Mouse (Mus musculus) ovary, adult 18-20 months (tissue): ENCODE results near the gene Lrrc8c.

Experiments used
- DNase-seq: peaks from one replicate; pipeline ENCODE4 v3.0.0; 2022; ENCODE audit warnings: low spot score, mixed read lengths

The Lrrc8c gene

DNA sequence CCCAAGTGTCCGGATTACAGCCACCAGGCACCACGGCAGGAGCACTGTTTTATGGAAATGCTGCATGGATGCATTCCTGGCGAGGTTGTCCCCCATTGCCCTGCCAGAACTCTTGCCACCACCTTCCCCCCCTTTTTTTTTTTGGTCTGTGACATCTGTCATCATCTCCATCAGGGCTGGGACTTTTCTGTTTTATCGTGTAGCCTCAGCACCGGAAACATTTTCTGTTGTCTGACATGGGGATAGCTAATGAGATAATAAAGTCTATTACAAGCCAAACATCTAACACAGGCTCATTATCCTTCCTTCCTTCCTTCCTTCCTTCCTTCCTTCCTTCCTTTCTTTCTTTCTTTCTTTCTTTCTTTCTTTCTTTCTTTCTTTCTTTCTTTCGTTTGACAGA is 119.7 kb downstream of the Lrrc8c start:
- no peak for DNase-seq

DNA sequence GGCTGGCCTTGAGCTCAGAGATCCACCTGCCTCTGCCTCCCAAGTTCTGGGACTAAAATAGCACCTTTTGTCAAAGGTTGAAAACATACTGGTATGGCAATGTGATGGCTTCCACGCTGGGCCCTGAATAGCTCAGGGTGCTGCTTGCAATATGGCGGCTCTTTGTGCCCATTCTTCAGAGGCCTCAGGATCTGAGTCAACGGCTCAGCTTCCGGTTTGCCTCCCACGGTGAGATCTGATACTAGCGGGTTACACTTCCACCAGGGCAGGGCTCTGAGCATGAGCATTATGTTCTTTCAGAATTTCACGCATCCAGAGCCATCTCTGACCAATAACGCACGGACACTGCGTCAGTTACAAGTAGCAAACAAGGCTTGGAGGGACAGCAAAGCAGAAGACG is 120.2 kb downstream of the Lrrc8c start:
- no peak for DNase-seq

- no peak for DNase-seq
Observed at GRCm38 (mm10) chr5:105642517-105642916, 123.3 kb downstream of the Lrrc8c start.

DNA sequence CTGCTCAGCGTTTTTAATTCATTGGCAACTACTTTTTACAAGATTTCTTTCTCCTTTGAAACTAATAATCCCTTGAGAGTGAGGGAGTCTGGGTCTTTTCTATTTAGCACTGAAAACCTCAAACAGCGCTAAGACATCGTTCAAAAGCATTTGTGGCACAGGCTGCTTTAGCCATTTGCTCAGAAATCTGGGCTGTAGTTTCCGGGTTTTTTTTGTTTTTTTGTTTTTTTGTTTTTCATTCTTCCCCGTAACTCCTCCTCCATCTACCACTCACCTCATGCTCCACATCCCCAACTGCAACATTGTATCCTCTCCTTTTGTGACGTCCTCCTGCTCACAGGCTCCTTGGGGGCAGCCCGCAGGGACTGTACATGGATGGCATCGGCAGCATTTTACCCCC is 124.1 kb downstream of the Lrrc8c start:
- DNase-seq: no peak

DNA sequence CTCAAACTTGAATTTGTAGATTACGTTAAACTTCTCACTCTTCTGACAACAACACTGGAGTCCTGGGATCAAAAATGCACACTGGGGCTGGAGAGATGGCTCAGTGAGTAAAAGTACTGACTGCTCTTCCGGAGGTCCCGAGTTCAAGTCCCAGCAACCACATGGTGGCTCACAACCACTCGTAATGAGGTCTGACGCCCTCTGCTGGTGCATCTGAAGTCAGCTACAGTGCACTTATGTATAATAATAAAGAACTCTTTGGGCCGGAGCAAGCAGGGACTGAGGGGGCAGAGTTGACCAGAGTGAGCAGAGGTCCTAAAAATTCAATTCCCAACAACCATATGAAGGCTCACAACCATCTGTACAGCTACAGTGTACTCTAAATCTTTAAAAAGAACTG is 125.0 kb downstream of the Lrrc8c start:
- DNase-seq: no peak

DNA sequence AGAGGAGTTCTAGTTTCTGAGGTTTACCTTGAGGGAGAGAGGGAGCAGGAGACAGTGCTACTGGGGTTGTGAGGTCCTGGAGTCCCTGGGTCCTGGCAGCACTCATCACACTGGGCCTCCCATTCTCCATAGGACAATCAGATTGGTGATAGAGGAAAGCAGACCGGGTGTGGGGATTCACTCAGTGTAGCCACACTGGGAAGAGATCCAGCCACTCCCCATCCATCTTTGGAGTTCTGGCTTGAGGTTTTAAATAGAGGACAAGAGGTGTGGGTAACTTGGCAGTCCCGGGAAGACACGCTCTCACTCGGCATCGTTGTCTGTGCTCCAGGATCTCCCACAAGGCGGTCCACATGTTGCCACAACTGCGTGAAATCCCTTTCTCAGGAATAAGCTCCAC is 127.9 kb downstream of the Lrrc8c start:
- DNase-seq: no peak

GRCm38 (mm10) chr5:105648648-105649287 is 129.6 kb downstream of the Lrrc8c start:
- no peak for DNase-seq

DNA sequence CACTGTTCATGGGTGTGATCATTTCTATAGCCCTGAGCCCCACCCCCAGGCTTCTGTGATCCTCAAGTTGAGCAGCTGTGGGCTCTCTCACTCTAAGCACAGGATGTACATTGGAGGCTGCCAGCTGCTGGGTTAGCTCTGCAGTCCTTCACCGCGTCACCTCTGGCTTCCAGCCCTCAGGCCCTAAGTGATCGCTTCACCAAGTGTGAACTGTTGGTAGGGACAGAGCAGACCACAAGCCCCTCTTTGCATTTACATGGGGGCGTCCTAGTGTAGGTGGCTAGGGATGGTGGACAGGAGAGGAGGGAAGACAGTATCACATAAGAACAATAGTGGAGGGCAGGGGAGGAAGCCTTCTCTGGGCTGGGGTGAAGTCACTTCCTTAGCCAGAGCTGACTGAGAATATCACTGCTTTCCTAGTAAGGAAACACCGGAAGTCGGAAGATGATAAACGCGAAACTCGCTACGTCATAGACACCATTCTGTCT is 130.4 kb downstream of the Lrrc8c start:
- no peak for DNase-seq

DNA sequence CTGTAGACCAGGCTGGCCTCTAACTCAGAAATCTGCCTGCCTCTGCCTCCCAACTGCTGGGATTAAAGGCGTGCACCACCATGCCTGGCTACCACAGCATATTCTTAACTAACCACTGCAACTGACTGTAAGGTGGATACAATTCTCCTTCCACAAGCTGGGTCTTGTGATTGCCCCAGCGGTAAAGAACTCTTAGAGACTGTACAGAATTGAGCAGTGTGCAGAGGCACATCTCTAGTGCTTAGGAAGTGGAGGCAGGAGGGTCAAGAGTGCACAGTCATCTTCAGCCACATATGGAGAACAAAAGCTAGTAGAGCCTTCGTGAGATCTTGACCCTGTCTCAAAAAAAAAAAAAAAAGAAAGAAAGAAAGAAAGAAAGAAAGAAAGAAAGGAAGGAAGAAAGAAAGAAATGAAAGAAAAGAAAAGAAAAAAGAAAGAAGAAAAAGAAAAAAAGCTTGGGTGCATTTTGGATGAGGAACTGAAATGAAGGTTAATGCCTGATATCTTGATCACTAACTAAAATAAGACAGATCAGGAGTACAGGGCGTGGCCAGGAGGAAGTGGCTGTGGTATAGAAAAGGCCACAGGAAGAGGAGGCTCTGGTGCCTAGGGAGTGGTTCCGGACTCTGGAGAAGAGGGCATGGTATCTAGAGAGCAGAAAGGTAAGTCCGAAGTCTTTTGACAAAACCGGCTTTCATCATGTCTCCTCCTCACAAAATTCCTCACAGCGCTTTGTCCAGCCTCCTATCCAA is 131.7 kb downstream of the Lrrc8c start:
- no peak for DNase-seq

GRCm38 (mm10) chr5:105651561-105651991 is 132.4 kb downstream of the Lrrc8c start:
- no peak for DNase-seq

GRCm38 (mm10) chr5:105654237-105655063 is 135.3 kb downstream of the Lrrc8c start:
- DNase-seq: peak; percentile 37

GRCm38 (mm10) chr5:105655100-105655734 is 136.0 kb downstream of the Lrrc8c start:
- DNase-seq: no peak

DNA sequence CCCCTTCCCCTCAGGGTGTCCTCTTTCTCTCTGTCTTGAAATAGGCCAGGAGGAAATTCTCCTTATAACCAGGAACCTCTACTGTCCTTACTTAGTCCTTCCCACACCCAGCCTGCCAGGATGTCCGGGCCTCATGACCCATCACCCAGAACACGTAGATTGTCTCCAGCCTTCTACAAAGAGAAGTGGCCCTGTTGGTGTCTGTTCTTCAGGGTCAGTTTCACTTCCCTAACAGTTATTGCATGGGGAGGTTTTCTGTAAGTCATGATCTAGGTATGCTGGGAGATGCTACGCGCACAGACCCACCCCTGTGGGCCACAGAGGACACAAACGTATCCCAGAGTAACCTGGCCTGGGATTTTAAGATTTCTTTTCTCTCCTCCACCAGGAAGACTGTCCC is 142.7 kb downstream of the Lrrc8c start:
- DNase-seq: no peak
